Mouse (Mus musculus) embryonic stem cell, embryonic (primary cell): ENCODE data around the gene Dcaf4.

Experiments used
- CTCF ChIA-PET, 4 experiments: fragments of 300-600 bp in 2 of 4; fragments of 350-600 bp in 2 of 4; sonication (Branson Sonifier 250); formaldehyde crosslinking; loops; one replicate each; lab custom pipeline; 2022; ENCODE audit warnings: inconsistent platforms in 2 of 4; lab: Charles Lee
- POLR2A ChIA-PET, 4 experiments: fragments of 300-600 bp in 2 of 4; fragments of 350-600 bp in 2 of 4; sonication (Branson Sonifier 250); formaldehyde crosslinking; loops; one replicate each; lab custom pipeline; 2022; ENCODE audit warnings: antibody characterized with exemption in 4 of 4, inconsistent platforms in 1 of 4; lab: Charles Lee

The Dcaf4 gene

GRCm38 (mm10) chr12:83523056-83523455 is 2.8 kb downstream of the Dcaf4 start:
- ChIA-PET POLR2A (interaction anchor here in 2 of 4 experiments (0.6 to 2.9 kb wide), 7 partner anchors 8 to 109 kb away, joined by 3 to 16 read pairs (median 3); partner anchors contain the start of gene Rbm25 (in 1 of the 2)), CTCF (no interaction called here)

- ChIA-PET POLR2A (interaction anchor here in 3 of 4 experiments (0.7 to 2.9 kb wide), 24 partner anchors 9 to 132 kb away, joined by 3 to 16 read pairs (median 4); partner anchors contain the start of genes Rbm25 (in 2 of the 3) and Zfyve1 (in 1 of the 3)), CTCF (no interaction called here)
These were observed 3.6 kb downstream of the Dcaf4 start for GRCm38 (mm10) chr12:83523892-83524291.

GRCm38 (mm10) chr12:83524329-83524728 is 4.1 kb downstream of the Dcaf4 start:
- POLR2A ChIA-PET = interaction anchor here in 3 of 4 experiments (0.7 to 2.9 kb wide), 22 partner anchors 9 to 132 kb away, joined by 3 to 16 read pairs (median 4); partner anchors contain the start of genes Rbm25 (in 2 of the 3) and Zfyve1 (in 1 of the 3)
- CTCF ChIA-PET = no interaction called here

GRCm38 (mm10) chr12:83525822-83526544 is 5.7 kb downstream of the Dcaf4 start:
- CTCF ChIA-PET = interaction anchor here in 1 of 4 experiments (0.7 kb wide), 1 partner anchor 170 kb away, joined by 3 read pairs; no protein-coding TSS in a partner anchor
- POLR2A ChIA-PET = interaction anchor here in 3 of 4 experiments (0.7 to 1.6 kb wide), 10 partner anchors 8 to 424 kb away, joined by 3 to 8 read pairs (median 4); partner anchors contain the start of gene Zfyve1 (in 1 of the 3)

- POLR2A ChIA-PET = interaction anchor here in 3 of 4 experiments (0.6 to 1.9 kb wide), 12 partner anchors 8 to 478 kb away, joined by 3 to 12 read pairs (median 4); partner anchors contain the start of gene Rbm25 (in 2 of the 3)
- CTCF ChIA-PET = no interaction called here
These were observed 7.5 kb downstream of the Dcaf4 start for GRCm38 (mm10) chr12:83527816-83528215.

GRCm38 (mm10) chr12:83528665-83529064 is 8.4 kb downstream of the Dcaf4 start:
- POLR2A ChIA-PET = interaction anchor here (0.8 to 1.9 kb wide), 12 partner anchors 8 to 103 kb away, joined by 3 to 12 read pairs (median 4); partner anchors contain the start of gene Rbm25 (in 1 of the 4)
- CTCF ChIA-PET = interaction anchor here in 2 of 4 experiments (0.7 to 0.8 kb wide), 2 partner anchors 7 to 8 kb away, joined by 3 read pairs; partner anchors contain the start of gene Dcaf4 (in 1 of the 2)

GRCm38 (mm10) chr12:83531992-83532391 is 11.7 kb downstream of the Dcaf4 start:
- ChIA-PET CTCF (interaction anchor here in 1 of 4 experiments (0.5 kb wide), 1 partner anchor 102 kb away, joined by 3 read pairs; no protein-coding TSS in a partner anchor), POLR2A (interaction anchor here in 3 of 4 experiments (0.8 to 2.1 kb wide), 15 partner anchors 9 to 228 kb away, joined by 3 to 7 read pairs (median 3); partner anchors contain the start of gene Rbm25 (in 1 of the 3))

- ChIA-PET POLR2A (interaction anchor here in 2 of 4 experiments (0.8 to 2.1 kb wide), 4 partner anchors 9 to 50 kb away, joined by 3 to 7 read pairs (median 6); no protein-coding TSS in a partner anchor), CTCF (no interaction called here)
These were observed 12.7 kb downstream of the Dcaf4 start for GRCm38 (mm10) chr12:83532966-83533365.

- CTCF ChIA-PET = no interaction called here
- POLR2A ChIA-PET = interaction anchor here in 3 of 4 experiments (0.5 to 3.1 kb wide), 6 partner anchors 10 to 437 kb away, joined by 3 to 12 read pairs (median 6); no protein-coding TSS in a partner anchor
These were observed 13.9 kb downstream of the Dcaf4 start for GRCm38 (mm10) chr12:83534190-83534589.

- POLR2A ChIA-PET = interaction anchor here (0.6 to 3.1 kb wide), 20 partner anchors 8 to 306 kb away, joined by 3 to 12 read pairs (median 5); partner anchors contain the start of genes Dcaf4 (in 2 of the 4), Rbm25 (in 1 of the 4) and Zfyve1 (in 1 of the 4)
- CTCF ChIA-PET = interaction anchor here in 1 of 4 experiments (0.5 kb wide), 1 partner anchor 24 kb away, joined by 4 read pairs; no protein-coding TSS in a partner anchor
These were observed 15.2 kb downstream of the Dcaf4 start for GRCm38 (mm10) chr12:83535428-83535827.

- ChIA-PET CTCF (interaction anchor here in 2 of 4 experiments (0.5 to 0.7 kb wide), 3 partner anchors 8 to 61 kb away, joined by 3 to 4 read pairs (median 3); partner anchors contain the start of gene Zfyve1 (in 1 of the 2)), POLR2A (interaction anchor here (0.6 to 3.1 kb wide), 24 partner anchors 8 to 701 kb away, joined by 3 to 12 read pairs (median 5); partner anchors contain the start of genes Dcaf4 (in 2 of the 4), Psen1 (in 1 of the 4), Rbm25 (in 1 of the 4) and Zfyve1 (in 1 of the 4))
These were observed 15.8 kb downstream of the Dcaf4 start for GRCm38 (mm10) chr12:83536039-83536438.

GRCm38 (mm10) chr12:83543997-83544396 is 23.7 kb downstream of the Dcaf4 start:
- ChIA-PET CTCF (interaction anchor here in 1 of 4 experiments (0.6 kb wide), 1 partner anchor 453 kb away, joined by 5 read pairs; no protein-coding TSS in a partner anchor), POLR2A (interaction anchor here in 3 of 4 experiments (0.5 to 2.6 kb wide), 16 partner anchors 8 to 106 kb away, joined by 3 to 11 read pairs (median 3); partner anchors contain the start of gene Zfyve1 (in 1 of the 3))

GRCm38 (mm10) chr12:83544791-83545190 is 24.5 kb downstream of the Dcaf4 start:
- POLR2A ChIA-PET = interaction anchor here (0.6 to 2.6 kb wide), 14 partner anchors 8 to 106 kb away, joined by 3 to 11 read pairs (median 4); no protein-coding TSS in a partner anchor
- CTCF ChIA-PET = no interaction called here

- CTCF ChIA-PET = interaction anchor here in 1 of 4 experiments (0.8 kb wide), 1 partner anchor 16 kb away, joined by 10 read pairs; no protein-coding TSS in a partner anchor
These were observed 31.0 kb downstream of the Dcaf4 start for GRCm38 (mm10) chr12:83551305-83551704.

GRCm38 (mm10) chr12:83553816-83554215 is 33.5 kb downstream of the Dcaf4 start:
- ChIA-PET CTCF (no interaction called here), POLR2A (interaction anchor here (0.9 to 1.5 kb wide), 7 partner anchors 10 to 78 kb away, joined by 3 to 5 read pairs (median 4); partner anchors contain the start of gene Zfyve1 (in 1 of the 4))

More at GRCm38 (mm10) chr12:83551305-83551704, 31.0 kb downstream of the Dcaf4 start:
- POLR2A ChIA-PET = interaction anchor here in 3 of 4 experiments (0.7 to 3.8 kb wide), 9 partner anchors 9 to 80 kb away, joined by 3 to 14 read pairs (median 4); partner anchors contain the start of genes Rbm25 (in 2 of the 3) and Zfyve1 (in 1 of the 3)

GRCm38 (mm10) chr12:83555605-83556004 is 35.3 kb downstream of the Dcaf4 start:
- CTCF ChIA-PET = interaction anchor here in 1 of 4 experiments (0.7 kb wide), 1 partner anchor 28 kb away, joined by 10 read pairs; no protein-coding TSS in a partner anchor
- POLR2A ChIA-PET = interaction anchor here (0.6 to 2.6 kb wide), 16 partner anchors 9 to 326 kb away, joined by 3 to 11 read pairs (median 4); no protein-coding TSS in a partner anchor

GRCm38 (mm10) chr12:83558496-83558895 is 38.2 kb downstream of the Dcaf4 start:
- POLR2A ChIA-PET = interaction anchor here in 2 of 4 experiments (1.1 to 1.9 kb wide), 13 partner anchors 9 to 97 kb away, joined by 3 to 8 read pairs (median 4); partner anchors contain the start of genes Dcaf4 (in 1 of the 2), Rbm25 (in 1 of the 2) and Zfyve1 (in 1 of the 2)
- CTCF ChIA-PET = no interaction called here
